13 mouse cellular contexts compared by ENCODE assay signal in the genomic region with DNA sequence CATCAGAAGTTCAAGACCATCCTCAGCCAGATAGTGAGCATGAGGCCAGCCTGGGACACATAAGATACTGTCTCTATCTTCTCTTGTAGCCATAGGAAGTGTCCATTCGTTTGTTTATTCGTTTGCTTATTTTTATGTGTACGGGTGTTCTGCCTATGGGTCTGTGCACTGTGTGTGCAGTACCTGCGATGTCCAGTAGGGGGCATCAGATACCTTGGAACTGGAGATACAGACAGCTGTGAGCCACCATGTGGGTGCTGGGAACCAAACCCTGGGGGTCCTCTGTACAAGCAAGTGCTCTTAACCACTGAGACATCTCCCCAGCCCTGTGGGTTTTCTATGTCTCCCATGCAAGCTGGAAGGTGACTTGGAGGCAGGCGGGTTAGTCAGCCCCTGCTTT. TPM values are rescaled to one million over a fixed set of nuclear protein-coding genes. Genes with fewer than 3 reads are reported as not detected.
DNase-seq lines count a peak whose midpoint lies in the region; ATAC-seq and TF ChIP-seq lines count a peak whose summit lies in the region.
"Had no signal": no experiment of that assay in that cellular context is flagged by ENCODE, and none has a peak within 500 bp of the region (broad histone marks: within the 10 kb centered on the region; RNA-seq: fewer than 3 reads in every experiment).

No protein-coding gene starts in this region.

- no peaks in the 10 kb centered on the region; the same call in 1 of the 2 replicates for H3K4me1 ChIP-seq in kidney, postnatal 0 days (replicated peaks; ENCODE audit: insufficient read depth, low read length)
- no peaks in the 10 kb centered on the region for H3K4me1 ChIP-seq in bone marrow, adult 2 months (ENCODE audit: control insufficient read depth, insufficient read depth, low read length)

- no peak for TF ChIP-seq POLR2A in bone marrow, adult 2 months (IDR thresholded peaks at IDR 0.05; ENCODE audit: borderline replicate concordance, control insufficient read depth, low read depth, low read length)

- 90% methylated on average over 5 of the region's 5 CpGs for WGBS in kidney, postnatal 0 days
- 84% methylated on average over 5 of the region's 5 CpGs for WGBS in bone marrow, adult 2 months

- no peak for DNase-seq in kidney, postnatal 0 days (ENCODE audit: low spot score)
- DNase-seq in kidney, adult 8-10 months: no peak
- peak; percentile 28 for DNase-seq in thymus, postnatal 14 days
- no peak for DNase-seq in thymus, postnatal 10 days (ENCODE audit: low spot score in 2 of 2)
- peak; percentile 56 for DNase-seq in testis, postnatal 14 days (ENCODE audit: low spot score)
- DNase-seq in ovary, adult 18-20 months (ENCODE audit: low spot score): no peak
- no peak for DNase-seq in ovary, postnatal 14 days (ENCODE audit: low spot score)
- DNase-seq: cerebellum, postnatal 25 days; kidney, postnatal 25 days had no signal

- no peak overlapping the region for H3K27ac ChIP-seq in kidney, postnatal 0 days
- H3K27ac ChIP-seq in bone marrow, adult 2 months (ENCODE audit: control insufficient read depth, insufficient read depth, low read depth, low read length, poor library complexity): no peak overlapping the region
- H3K27ac ChIP-seq: embryonic facial prominence, embryonic 15.5 days; hindbrain, embryonic 12.5 days had no signal

- H3K4me3 ChIP-seq in kidney, postnatal 0 days (replicated peaks; ENCODE audit: low read depth, low read length): no peak overlapping the region
- no peak overlapping the region for H3K4me3 ChIP-seq in bone marrow, adult 2 months (replicated peaks; ENCODE audit: control insufficient read depth, low read depth, low read length)
- H3K4me3 ChIP-seq: embryonic facial prominence, embryonic 15.5 days; hindbrain, embryonic 12.5 days had no signal

- no peaks in the 10 kb centered on the region for H3K36me3 ChIP-seq in kidney, postnatal 0 days (ENCODE audit: insufficient read depth, low read length)
- H3K36me3 ChIP-seq: embryonic facial prominence, embryonic 15.5 days; hindbrain, embryonic 12.5 days had no signal

- no peak for ATAC-seq in kidney, postnatal 0 days (replicated peaks; ENCODE audit: low FRiP score, low read depth)

- H3K9ac ChIP-seq in kidney, postnatal 0 days (ENCODE audit: low read depth, low read length): no peak overlapping the region
- H3K9ac ChIP-seq: embryonic facial prominence, embryonic 15.5 days; hindbrain, embryonic 12.5 days had no signal

- H3K4me2 ChIP-seq in kidney, postnatal 0 days (ENCODE audit: low read length): no peak overlapping the region
- H3K4me2 ChIP-seq: embryonic facial prominence, embryonic 15.5 days; heart, embryonic 11.5 days; hindbrain, embryonic 12.5 days had no signal

- TF ChIP-seq CTCF in kidney, postnatal 0 days (IDR thresholded peaks at IDR 0.05; ENCODE audit: low read depth): peak; percentile 53; the same call in 1 of the 2 replicates
- TF ChIP-seq CTCF in bone marrow, adult 2 months (IDR thresholded peaks at IDR 0.05; ENCODE audit: control insufficient read depth, insufficient read depth, low read length): peak; percentile 53

- no peaks in the 10 kb centered on the region for H3K27me3 ChIP-seq in kidney, postnatal 0 days (ENCODE audit: insufficient read depth, low read length)
- H3K27me3 ChIP-seq: embryonic facial prominence, embryonic 15.5 days had no signal

- H3K9me3 ChIP-seq in kidney, postnatal 0 days (replicated peaks; ENCODE audit: low read length): no peaks in the 10 kb centered on the region; the same call in 1 of the 2 replicates
- H3K9me3 ChIP-seq: embryonic facial prominence, embryonic 15.5 days had no signal

RNA-seq across cellular contexts. Expression of gene Sept9, which starts 19.6 kb away (rescaled TPM):
- polyA plus RNA-seq in kidney, postnatal 0 days (2015; fragmentation: Nextera tagmentation; extraction: Ambion mirVana): 71.2 and 78.6 TPM in 2 replicates
- polyA plus RNA-seq in bone marrow, adult 2 months (2011; ENCODE audit: insufficient read depth, insufficient read length, low replicate concordance, missing spikeins): 31.1 and 51.6 TPM in 2 replicates

Comparison
In these comparisons a context has a peak if more than half of its experiments do, and no peak if none do; other contexts are left out.
1. DNase-seq: peak in thymus, postnatal 14 days (single experiment) and testis, postnatal 14 days (single experiment); none in kidney, postnatal 0 days (single experiment), kidney, adult 8-10 months (0 of 2), thymus, postnatal 10 days (0 of 2), ovary, adult 18-20 months (single experiment) and ovary, postnatal 14 days (single experiment).